Mouse (Mus musculus): ENCODE data around the gene Map4k4. TPM values are rescaled to one million over a fixed set of nuclear protein-coding genes. Genes with fewer than 3 reads are reported as not detected.

The Map4k4 gene
- polyA plus RNA-seq, 1 experiment from 2014 or later, result 52.6 TPM

GRCm38 (mm10) chr1:39993921-39994320 lies 93.2 kb downstream of the Map4k4 start:
- Histone ChIP-seq H3K4me2 (no peak overlapping the region), H3K9me3 (no peaks in the 10 kb centered on the region), H3K36me3 (peaks cover 91% of the 10 kb centered on the region), H3K4me1 (replicated peaks) (0 out of 2 replicates have a peak, but pooled peaks cover 4% of the 10 kb centered on the region), H3K4me3 (no peak overlapping the region), H3K9ac (no peak overlapping the region), H3K27ac (no peak overlapping the region), H3K27me3 (no peaks in the 10 kb centered on the region)
- 89% methylated on average over 7 of the region's 7 CpGs for WGBS
- no peak for ATAC-seq (ENCODE audit: low FRiP score)

GRCm38 (mm10) chr1:39995593-39995992 lies 94.9 kb downstream of the Map4k4 start:
- H3K9me3 ChIP-seq, result no peaks in the 10 kb centered on the region
- H3K4me3 ChIP-seq, result no peak overlapping the region
- no peak overlapping the region for H3K4me2 ChIP-seq
- peaks cover 89% of the 10 kb centered on the region for H3K36me3 ChIP-seq
- no peaks in the 10 kb centered on the region for H3K27me3 ChIP-seq
- no peak for ATAC-seq (ENCODE audit: low FRiP score)
- 0 out of 2 replicates have a peak, but pooled peaks cover 4% of the 10 kb centered on the region for H3K4me1 ChIP-seq (replicated peaks)
- no peak overlapping the region for H3K9ac ChIP-seq
- 89% methylated on average over 2 of the region's 2 CpGs for WGBS
- H3K27ac ChIP-seq, result no peak overlapping the region

GRCm38 (mm10) chr1:40000476-40000875 lies 99.8 kb downstream of the Map4k4 start:
- Histone ChIP-seq H3K36me3 (peaks cover 93% of the 10 kb centered on the region), H3K4me1 (replicated peaks) (0 out of 2 replicates have a peak, but pooled peaks cover 3% of the 10 kb centered on the region), H3K4me2 (no peak overlapping the region), H3K9me3 (no peaks in the 10 kb centered on the region), H3K27ac (peak overlapping the region; percentile 23), H3K4me3 (no peak overlapping the region), H3K9ac (no peak overlapping the region), H3K27me3 (no peaks in the 10 kb centered on the region)
- 77% methylated on average over 16 of the region's 16 CpGs for WGBS
- ATAC-seq (ENCODE audit: low FRiP score), result no peak

- ATAC-seq (ENCODE audit: low FRiP score), result no peak
- Histone ChIP-seq H3K4me2 (no peak overlapping the region), H3K36me3 (peaks cover 93% of the 10 kb centered on the region), H3K27ac (peak overlapping the region; percentile 23), H3K4me3 (no peak overlapping the region), H3K9ac (no peak overlapping the region), H3K9me3 (no peaks in the 10 kb centered on the region), H3K4me1 (replicated peaks) (0 out of 2 replicates have a peak, but pooled peaks cover 3% of the 10 kb centered on the region), H3K27me3 (no peaks in the 10 kb centered on the region)
- WGBS, result 69% methylated on average over 5 of the region's 5 CpGs
Measured at GRCm38 (mm10) chr1:40000899-40001298, 100.2 kb downstream of the Map4k4 start.

GRCm38 (mm10) chr1:40002129-40002727 lies 101.5 kb downstream of the Map4k4 start:
- H3K27ac ChIP-seq, result no peak overlapping the region
- no peak overlapping the region for H3K9ac ChIP-seq
- ATAC-seq (ENCODE audit: low FRiP score), result no peak
- 88% methylated on average over 4 of the region's 4 CpGs for WGBS
- 0 out of 2 replicates have a peak, but pooled peaks cover 3% of the 10 kb centered on the region for H3K4me1 ChIP-seq (replicated peaks)
- H3K27me3 ChIP-seq, result no peaks in the 10 kb centered on the region
- no peaks in the 10 kb centered on the region for H3K9me3 ChIP-seq
- H3K4me3 ChIP-seq, result no peak overlapping the region
- peaks cover 93% of the 10 kb centered on the region for H3K36me3 ChIP-seq
- no peak overlapping the region for H3K4me2 ChIP-seq

- Histone ChIP-seq H3K9me3 (no peaks in the 10 kb centered on the region), H3K36me3 (peaks cover 94% of the 10 kb centered on the region), H3K4me1 (replicated peaks) (0 out of 2 replicates have a peak, but pooled peaks cover 3% of the 10 kb centered on the region), H3K27ac (no peak overlapping the region), H3K27me3 (no peaks in the 10 kb centered on the region), H3K4me3 (no peak overlapping the region), H3K9ac (no peak overlapping the region), H3K4me2 (no peak overlapping the region)
- ATAC-seq (ENCODE audit: low FRiP score), result peak; percentile 37
- 98% methylated on average over 4 of the region's 4 CpGs for WGBS
Measured at GRCm38 (mm10) chr1:40006043-40006651, 105.4 kb downstream of the Map4k4 start.

- H3K4me2 ChIP-seq, result no peak overlapping the region
- H3K36me3 ChIP-seq, result peaks cover 96% of the 10 kb centered on the region
- no peak overlapping the region for H3K27ac ChIP-seq
- H3K9me3 ChIP-seq, result no peaks in the 10 kb centered on the region
- 79% methylated on average over 17 of the region's 17 CpGs for WGBS
- H3K27me3 ChIP-seq, result no peaks in the 10 kb centered on the region
- no peak overlapping the region for H3K4me3 ChIP-seq
- H3K4me1 ChIP-seq (replicated peaks), result no peaks in the 10 kb centered on the region
- ATAC-seq (ENCODE audit: low FRiP score), result no peak
- H3K9ac ChIP-seq, result no peak overlapping the region
Measured at GRCm38 (mm10) chr1:40007962-40008471, 107.3 kb downstream of the Map4k4 start.

- Histone ChIP-seq H3K27me3 (no peaks in the 10 kb centered on the region), H3K9ac (no peak overlapping the region), H3K4me1 (replicated peaks) (no peaks in the 10 kb centered on the region)
Measured at GRCm38 (mm10) chr1:40012696-40013095, 112.0 kb downstream of the Map4k4 start.

GRCm38 (mm10) chr1:40015066-40015678 lies 114.5 kb downstream of the Map4k4 start:
- Histone ChIP-seq H3K36me3 (peaks cover 97% of the 10 kb centered on the region), H3K4me2 (no peak overlapping the region), H3K9me3 (no peaks in the 10 kb centered on the region), H3K9ac (no peak overlapping the region), H3K27ac (no peak overlapping the region), H3K27me3 (no peaks in the 10 kb centered on the region), H3K4me1 (replicated peaks) (no peaks in the 10 kb centered on the region), H3K4me3 (no peak overlapping the region)
- ATAC-seq (ENCODE audit: low FRiP score), result no peak
- WGBS, result 84% methylated on average over 7 of the region's 7 CpGs

More at GRCm38 (mm10) chr1:40012696-40013095, 112.0 kb downstream of the Map4k4 start:
- no peak overlapping the region for H3K27ac ChIP-seq
- 93% methylated on average over 8 of the region's 8 CpGs for WGBS
- ATAC-seq (ENCODE audit: low FRiP score), result no peak
- peaks cover 97% of the 10 kb centered on the region for H3K36me3 ChIP-seq
- H3K4me3 ChIP-seq, result no peak overlapping the region
- no peaks in the 10 kb centered on the region for H3K9me3 ChIP-seq
- H3K4me2 ChIP-seq, result no peak overlapping the region

- no peak for ATAC-seq (ENCODE audit: low FRiP score)
- peaks cover 92% of the 10 kb centered on the region for H3K36me3 ChIP-seq
- no peaks in the 10 kb centered on the region for H3K9me3 ChIP-seq
- no peaks in the 10 kb centered on the region for H3K27me3 ChIP-seq
- H3K4me3 ChIP-seq, result no peak overlapping the region
- no peaks in the 10 kb centered on the region for H3K4me1 ChIP-seq (replicated peaks)
- no peak overlapping the region for H3K9ac ChIP-seq
- H3K4me2 ChIP-seq, result no peak overlapping the region
- no peak overlapping the region for H3K27ac ChIP-seq
- 98% methylated on average over 4 of the region's 4 CpGs for WGBS
Measured at GRCm38 (mm10) chr1:40021617-40022016, 120.9 kb downstream of the Map4k4 start.

- H3K4me1 ChIP-seq (replicated peaks), result no peaks in the 10 kb centered on the region
- no peak overlapping the region for H3K4me3 ChIP-seq
- no peaks in the 10 kb centered on the region for H3K9me3 ChIP-seq
- no peak for ATAC-seq (ENCODE audit: low FRiP score)
- no peaks in the 10 kb centered on the region for H3K27me3 ChIP-seq
- H3K9ac ChIP-seq, result no peak overlapping the region
- H3K4me2 ChIP-seq, result no peak overlapping the region
- H3K36me3 ChIP-seq, result peaks cover 92% of the 10 kb centered on the region
- WGBS, result 94% methylated on average over 9 of the region's 9 CpGs
- no peak overlapping the region for H3K27ac ChIP-seq
Measured at GRCm38 (mm10) chr1:40022472-40023135, 121.9 kb downstream of the Map4k4 start.

- ATAC-seq (ENCODE audit: low FRiP score), result no peak
- Histone ChIP-seq H3K27me3 (no peaks in the 10 kb centered on the region), H3K4me3 (no peak overlapping the region), H3K4me1 (replicated peaks) (no peaks in the 10 kb centered on the region), H3K9me3 (no peaks in the 10 kb centered on the region), H3K4me2 (no peak overlapping the region), H3K27ac (no peak overlapping the region), H3K36me3 (peaks cover 90% of the 10 kb centered on the region), H3K9ac (no peak overlapping the region)
- 97% methylated on average over 15 of the region's 15 CpGs for WGBS
Measured at GRCm38 (mm10) chr1:40023206-40023605, 122.5 kb downstream of the Map4k4 start.

Measured in hindbrain, embryonic 13.5 days (tissue).